11 mouse cellular contexts compared by ENCODE assay signal in genomic region chr6:94806481-94807160, GRCm38 (mm10).
DNase-seq lines count a peak whose midpoint lies in the region; ATAC-seq lines count a peak whose summit lies in the region.
"Had no signal": no experiment of that assay in that cellular context is flagged by ENCODE, and none has a peak within 500 bp of the region (broad histone marks: within the 10 kb centered on the region; RNA-seq: fewer than 3 reads in every experiment).

No protein-coding gene starts in this region.

- intact Hi-C loops in gastrocnemius, postnatal 14 days (cut with DNase I; ENCODE audit: low total_unique reads) = no loop called here

- WGBS in embryonic facial prominence, embryonic 13.5 days = 24% methylated on average over 12 of the region's 12 CpGs
- 32% methylated on average over 12 of the region's 12 CpGs for WGBS in limb, embryonic 11.5 days

- H3K4me1 ChIP-seq in embryonic facial prominence, embryonic 13.5 days = peaks cover 38% of the 10 kb centered on the region
- peaks cover 11% of the 10 kb centered on the region for H3K4me1 ChIP-seq in limb, embryonic 11.5 days (ENCODE audit: control insufficient read depth, insufficient read depth, low read length)

- H3K9ac ChIP-seq in embryonic facial prominence, embryonic 13.5 days = no peak overlapping the region
- no peak overlapping the region for H3K9ac ChIP-seq in limb, embryonic 11.5 days (ENCODE audit: low read length)

- peak; percentile 21 for DNase-seq in gastrocnemius, postnatal 14 days
- DNase-seq in gastrocnemius, adult 8-10 months (ENCODE audit: low spot score in 2 of 2) = no peak
- DNase-seq in MN1 (ENCODE audit: low spot score) = peak; percentile 48
- DNase-seq in limb, embryonic 11.5 days (ENCODE audit: low spot score) = peak; percentile 67
- no peak for DNase-seq in cerebellum, adult 18-20 months
- DNase-seq in testis, postnatal 10 days (ENCODE audit: low spot score) = no peak
- no peak for DNase-seq in left cerebral cortex, adult 9 months (ENCODE audit: low spot score in 2 of 2)

- H3K4me3 ChIP-seq in embryonic facial prominence, embryonic 13.5 days = no peak overlapping the region
- no peak overlapping the region for H3K4me3 ChIP-seq in limb, embryonic 11.5 days (ENCODE audit: low read depth, low read length)

- H3K9me3 ChIP-seq in embryonic facial prominence, embryonic 13.5 days = no peaks in the 10 kb centered on the region
- no peaks in the 10 kb centered on the region for H3K9me3 ChIP-seq in limb, embryonic 11.5 days (ENCODE audit: control insufficient read depth, low read length)

- ATAC-seq in embryonic facial prominence, embryonic 13.5 days (ENCODE audit: insufficient number of reproducible peaks, insufficient read depth, low FRiP score, low TSS enrichment, low read depth) = 0 out of 2 replicates have a peak, but pooled peaks have one; percentile 34
- ATAC-seq in limb, embryonic 11.5 days (ENCODE audit: insufficient number of reproducible peaks, low FRiP score, low TSS enrichment, low read depth) = peak; percentile 52
- ATAC-seq: intestine, postnatal 0 days; lung, postnatal 0 days; midbrain, embryonic 16.5 days had no signal

- H3K27ac ChIP-seq in embryonic facial prominence, embryonic 13.5 days = peak overlapping the region; percentile 49
- no peak overlapping the region; the same call in 1 of the 2 replicates for H3K27ac ChIP-seq in limb, embryonic 11.5 days (replicated peaks; ENCODE audit: low read depth, low read length)

- no peaks in the 10 kb centered on the region for H3K36me3 ChIP-seq in embryonic facial prominence, embryonic 13.5 days
- H3K36me3 ChIP-seq in limb, embryonic 11.5 days (ENCODE audit: control insufficient read depth, insufficient read depth, low read length) = no peaks in the 10 kb centered on the region

- H3K27me3 ChIP-seq in embryonic facial prominence, embryonic 13.5 days = no peaks in the 10 kb centered on the region
- H3K27me3 ChIP-seq in limb, embryonic 11.5 days (ENCODE audit: control insufficient read depth, insufficient read depth, low read length) = no peaks in the 10 kb centered on the region

- H3K4me2 ChIP-seq in embryonic facial prominence, embryonic 13.5 days = peak overlapping the region; percentile 14
- H3K4me2 ChIP-seq in limb, embryonic 11.5 days (ENCODE audit: low read depth, severe bottlenecking) = no peak overlapping the region

Comparison
In these comparisons a context has a peak if more than half of its experiments do, and no peak if none do; other contexts are left out.
1. DNase-seq: peak in gastrocnemius, postnatal 14 days (single experiment), MN1 (single experiment) and limb, embryonic 11.5 days (single experiment); none in gastrocnemius, adult 8-10 months (0 of 2), cerebellum, adult 18-20 months (0 of 2), testis, postnatal 10 days (single experiment) and left cerebral cortex, adult 9 months (0 of 2).